Mouse (Mus musculus) neural tube, embryonic 14.5 days (tissue): ENCODE results near the gene Mycbpap. TPM values are rescaled to one million over a fixed set of nuclear protein-coding genes. Genes with fewer than 3 reads are reported as not detected.

Experiments
- ATAC-seq: fragments of 200-750 bp; cut with Nextera tagmentation; 2 replicates; pipeline ENCODE4 v1.8.0; 2017; ENCODE audit warnings: low read depth, mild to moderate bottlenecking, moderate TSS enrichment, moderate library complexity
- H3K27ac ChIP-seq: fragments of 300-500 bp; sonication (generic); 2 replicates; pipeline ENCODE4 v1.5.1; 2014; ENCODE audit warnings: low read depth, mild to moderate bottlenecking, control low read depth, low read length, moderate library complexity, mixed read lengths
- H3K27me3 ChIP-seq: fragments of 300-500 bp; sonication (generic); 2 replicates; pipeline ENCODE4 v1.6.1; 2014; ENCODE audit warnings: low read length; ENCODE audit not compliant: control insufficient read depth, insufficient read depth
- H3K36me3 ChIP-seq: fragments of 300-500 bp; sonication (generic); 2 replicates; pipeline ENCODE4 v1.6.1; 2014; ENCODE audit warnings: low read length, mixed read lengths; ENCODE audit not compliant: control insufficient read depth, insufficient read depth
- H3K4me1 ChIP-seq: fragments of 300-500 bp; sonication (generic); 2 replicates; pipeline ENCODE4 v1.6.1; 2014; ENCODE audit warnings: low read length; ENCODE audit not compliant: control insufficient read depth, insufficient read depth
- H3K4me2 ChIP-seq: fragments of 300-500 bp; sonication (generic); 2 replicates; pipeline ENCODE4 v1.6.1; 2014; ENCODE audit warnings: mild to moderate bottlenecking, low read depth, low read length, control low read depth
- H3K4me3 ChIP-seq: fragments of 300-500 bp; sonication (generic); 2 replicates; pipeline ENCODE4 v1.5.1; 2014; ENCODE audit warnings: low read depth, low read length, control low read depth, mixed read lengths
- H3K9ac ChIP-seq: fragments of 300-500 bp; sonication (generic); replicated peaks from 2 replicates; pipeline ENCODE4 v1.6.1; 2014; ENCODE audit warnings: low read depth, mild to moderate bottlenecking, control low read depth, low read length, mixed read lengths
- H3K9me3 ChIP-seq: fragments of 300-500 bp; sonication (generic); 2 replicates; pipeline ENCODE4 v1.6.1; 2016; ENCODE audit warnings: low read length; ENCODE audit not compliant: control insufficient read depth
- WGBS: fragments of 180-500 bp; shearing (Covaris S2); extraction: QIAGEN DNeasy Blood & Tissue Kit; methylation state at CpG from one replicate; pipeline ENCODE4 v1.1.7; 2014; 5-methylcytosine and 5-hydroxymethylcytosine counted together
- polyA plus RNA-seq: library from polyadenylated mRNA; unstranded; fragments of >200 nt; fragmentation: Nextera tagmentation; extraction: Ambion mirVana; gene quantifications from 2 replicates; pipeline ENCODE4 v1.2.1, GENCODE M21; 2014

Mycbpap gene
- polyA plus RNA-seq, 1 experiment from 2014 or later, result 2.0 TPM

- Histone ChIP-seq H3K9me3 (no peaks in the 10 kb centered on the region), H3K27me3 (no peaks in the 10 kb centered on the region), H3K36me3 (peaks cover 4% of the 10 kb centered on the region; the same call in 1 of the 2 replicates), H3K4me2 (no peak overlapping the region), H3K9ac (no peak overlapping the region), H3K27ac (no peak overlapping the region), H3K4me3 (no peak overlapping the region), H3K4me1 (peaks cover 15% of the 10 kb centered on the region; the same call in 1 of the 2 replicates)
- ATAC-seq, result peak; percentile 61; the same call in 1 of the 2 replicates
- WGBS, result 46% methylated on average over 5 of the region's 5 CpGs
Measured at GRCm38 (mm10) chr11:94454756-94455155, 66.8 kb downstream of the Mycbpap start.

Other genes starting within 250 kb of the Mycbpap start
- gene Gm21885, start 239.9 kb downstream of the Mycbpap start, polyA plus RNA-seq, result 1.1 TPM in 1 of 2 replicates, not detected in the other
- 126 and 150 TPM in 2 replicates for gene Luc7l3, start 199.8 kb downstream of the Mycbpap start, polyA plus RNA-seq
- gene Ankrd40, start 193.7 kb downstream of the Mycbpap start, polyA plus RNA-seq, result 15.7 and 16.2 TPM in 2 replicates
- 0.81 and 1.4 TPM in 2 replicates for gene Abcc3, start 128.7 kb downstream of the Mycbpap start, polyA plus RNA-seq
- 14.3 and 22.5 TPM in 2 replicates for gene Cacna1g, start 47.5 kb downstream of the Mycbpap start, polyA plus RNA-seq
- gene Spata20, start 35.6 kb downstream of the Mycbpap start, polyA plus RNA-seq, result 0.09 and 0.26 TPM in 2 replicates
- 0.68 and 0.82 TPM in 2 replicates for gene Epn3, start 21.8 kb downstream of the Mycbpap start, polyA plus RNA-seq
- gene Rsad1, start 27.5 kb upstream of the Mycbpap start, polyA plus RNA-seq, result 5.2 and 12.3 TPM in 2 replicates
- 0.15 and 0.35 TPM in 2 replicates for gene Chad, start 43.3 kb upstream of the Mycbpap start, polyA plus RNA-seq
- 2.0 and 2.2 TPM in 2 replicates for gene Acsf2, start 80.1 kb upstream of the Mycbpap start, polyA plus RNA-seq
- 116 and 159 TPM in 2 replicates for gene Lrrc59, start 108.0 kb upstream of the Mycbpap start, polyA plus RNA-seq
- 122 and 147 TPM in 2 replicates for gene Mrpl27, start 132.0 kb upstream of the Mycbpap start, polyA plus RNA-seq
- 1.1 and 1.8 TPM in 2 replicates for gene Eme1, start 132.2 kb upstream of the Mycbpap start, polyA plus RNA-seq
- gene Xylt2, start 155.8 kb upstream of the Mycbpap start, polyA plus RNA-seq, result 11.6 and 13.6 TPM in 2 replicates
- gene Gm11541, start 182.8 kb upstream of the Mycbpap start, polyA plus RNA-seq, result 0.21 TPM in 1 of 2 replicates, not detected in the other
- gene Cdc34b, start 220.0 kb upstream of the Mycbpap start, polyA plus RNA-seq, result not detected in 2 replicates